Mouse (Mus musculus): ENCODE measurements around the gene Smad9.

Gene Smad9

GRCm38 (mm10) chr3:54809111-54809510 is 53.7 kb downstream of the Smad9 start:
- no peak for DNase-seq (ENCODE audit: low spot score)

GRCm38 (mm10) chr3:54811616-54812015 is 56.2 kb downstream of the Smad9 start:
- DNase-seq (ENCODE audit: low spot score) = no peak

- no peak for DNase-seq (ENCODE audit: low spot score)
Measured at GRCm38 (mm10) chr3:54813418-54813988, 58.1 kb downstream of the Smad9 start.

- DNase-seq (ENCODE audit: low spot score) = no peak
Measured at GRCm38 (mm10) chr3:54814622-54815021, 59.2 kb downstream of the Smad9 start.

DNA sequence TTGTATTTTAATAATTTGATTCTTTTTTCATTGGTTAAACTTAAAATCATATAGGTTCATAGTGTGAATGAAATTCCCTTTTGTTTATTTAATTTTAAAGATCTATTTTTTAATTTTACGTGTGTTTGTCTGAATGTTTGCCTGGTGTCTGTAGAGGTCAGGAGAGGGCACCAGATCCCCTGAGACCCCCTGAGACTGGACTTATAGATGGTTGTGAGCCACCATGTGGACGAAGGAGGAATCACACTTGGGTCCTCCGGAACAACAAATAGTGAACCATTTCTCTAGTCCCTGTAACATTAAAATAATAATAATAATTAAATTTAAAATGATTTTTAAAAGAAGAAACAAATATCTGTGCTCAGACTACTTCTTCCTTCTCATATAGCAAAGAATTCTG is 59.9 kb downstream of the Smad9 start:
- DNase-seq (ENCODE audit: low spot score) = peak; percentile 81

DNA sequence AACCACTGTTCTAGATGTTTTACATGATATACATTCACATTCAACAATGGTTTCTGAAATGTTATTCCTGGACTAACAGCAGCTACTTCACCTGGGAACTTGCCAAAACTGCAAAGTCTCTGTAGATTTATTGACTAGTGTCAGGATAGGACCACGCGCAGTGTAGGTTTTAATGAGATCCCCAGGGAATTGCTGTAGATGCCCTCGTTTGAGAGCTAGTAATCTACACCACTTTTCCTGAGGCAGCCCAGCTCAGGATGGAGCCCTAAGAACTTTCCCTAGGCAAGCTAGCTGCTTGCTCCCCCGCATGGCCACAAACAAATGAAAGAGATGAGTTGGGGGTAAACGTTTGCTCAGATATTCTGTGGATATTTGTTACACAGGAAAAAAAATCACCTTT is 67.1 kb downstream of the Smad9 start:
- DNase-seq (ENCODE audit: low spot score) = peak; percentile 18

GRCm38 (mm10) chr3:54832491-54832890 is 77.1 kb downstream of the Smad9 start:
- DNase-seq (ENCODE audit: low spot score) = no peak

DNA sequence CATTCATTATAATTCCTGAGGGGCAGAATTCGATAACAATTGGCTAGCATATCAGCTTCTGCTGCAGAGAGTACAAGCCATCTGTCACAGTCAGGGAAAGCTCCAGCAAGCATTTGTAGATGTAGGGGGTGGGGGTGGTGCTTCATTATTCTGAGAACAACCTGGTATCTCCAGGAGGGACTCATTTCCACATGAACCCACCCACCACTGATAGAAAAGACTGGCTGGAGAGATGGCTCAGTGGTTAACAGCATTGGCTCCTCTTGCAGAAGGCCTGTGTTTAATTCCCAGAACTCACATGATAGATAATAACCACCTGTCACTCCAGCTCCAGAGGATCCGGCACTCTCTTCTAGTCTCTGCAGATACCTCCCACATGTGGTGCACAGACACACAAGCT is 80.0 kb downstream of the Smad9 start:
- DNase-seq (ENCODE audit: low spot score) = no peak

Measured in MN1 (cell line).